Mouse (Mus musculus): ENCODE data around the gene Chic2. TPM values are rescaled to one million over a fixed set of nuclear protein-coding genes. Genes with fewer than 3 reads are reported as not detected.

Chic2 gene
- polyA plus RNA-seq, 1 experiment, result 25.2 TPM

GRCm38 (mm10) chr5:74969341-74969740 is 75.2 kb downstream of the Chic2 start:
- no peaks in the 10 kb centered on the region for H3K79me2 ChIP-seq (ENCODE audit: control insufficient read depth, insufficient read depth)
- no peak overlapping the region for H3K4me2 ChIP-seq (ENCODE audit: low read depth)
- no peak overlapping the region for H3K4me3 ChIP-seq
- no peaks in the 10 kb centered on the region for H3K36me3 ChIP-seq (ENCODE audit: control insufficient read depth, insufficient read depth)
- no peaks in the 10 kb centered on the region for H3K27me3 ChIP-seq (ENCODE audit: control insufficient read depth, insufficient read depth, insufficient read length)
- TF ChIP-seq REST (IDR thresholded peaks at IDR 0.05; ENCODE audit: insufficient read depth, insufficient read length), result no peak
- no peak for TF ChIP-seq E2F4 (IDR thresholded peaks at IDR 0.05; ENCODE audit: insufficient read depth)
- TF ChIP-seq TCF12 (IDR thresholded peaks at IDR 0.05; ENCODE audit: insufficient read depth, poor library complexity, severe bottlenecking), result no peak
- TF ChIP-seq MAX (IDR thresholded peaks at IDR 0.05; ENCODE audit: low read depth), result no peak
- no peak for TF ChIP-seq MYOD1 (IDR thresholded peaks at IDR 0.05; ENCODE audit: control insufficient read depth in 1 of 3, insufficient read length in 2 of 3, low read depth in 2 of 3)
- TF ChIP-seq POLR2AphosphoS2 (IDR thresholded peaks at IDR 0.05; ENCODE audit: insufficient read length, low read depth), result no peak
- no peak for TF ChIP-seq USF1 (IDR thresholded peaks at IDR 0.05; ENCODE audit: low read depth)
- TF ChIP-seq POLR2A (IDR thresholded peaks at IDR 0.05; ENCODE audit: insufficient read length, low read depth), result no peak
- no peak for TF ChIP-seq CEBPB (IDR thresholded peaks at IDR 0.05; ENCODE audit: insufficient read depth, poor library complexity, severe bottlenecking)
- no peak overlapping the region for H3ac ChIP-seq (ENCODE audit: control insufficient read depth, insufficient read length)

DNA sequence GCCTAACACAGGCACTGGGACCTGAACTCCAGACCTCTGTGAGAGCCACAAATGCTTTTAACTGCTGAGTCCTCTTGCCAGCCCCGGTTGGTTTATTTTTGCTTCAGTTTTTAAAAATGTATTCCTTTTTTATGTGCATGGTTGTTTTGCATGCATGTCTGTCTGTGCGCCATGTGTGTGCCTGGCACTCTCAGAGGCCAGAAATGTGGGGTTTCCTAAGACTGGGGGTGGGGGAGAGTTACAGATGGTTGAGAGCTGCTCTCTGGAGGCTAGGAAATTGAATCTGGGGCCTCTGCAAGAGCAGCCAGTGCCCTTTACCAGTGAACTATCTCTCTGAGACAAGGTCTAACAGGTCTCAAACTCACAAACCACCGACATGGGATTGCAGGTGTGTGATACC is 76.7 kb downstream of the Chic2 start:
- H3ac ChIP-seq (ENCODE audit: control insufficient read depth, insufficient read length), result no peak overlapping the region
- H3K79me2 ChIP-seq (ENCODE audit: control insufficient read depth, insufficient read depth), result no peaks in the 10 kb centered on the region
- no peak for TF ChIP-seq TCF3 (IDR thresholded peaks at IDR 0.05; ENCODE audit: insufficient read length, low read depth)
- TF ChIP-seq REST (IDR thresholded peaks at IDR 0.05; ENCODE audit: insufficient read depth, insufficient read length), result no peak
- TF ChIP-seq CEBPB (IDR thresholded peaks at IDR 0.05; ENCODE audit: insufficient read depth, poor library complexity, severe bottlenecking), result no peak
- TF ChIP-seq MYOG (IDR thresholded peaks at IDR 0.05; ENCODE audit: control insufficient read depth in 1 of 3, insufficient read depth in 1 of 3, insufficient read length in 2 of 3, low read depth in 2 of 3), result no peak
- no peak for TF ChIP-seq POLR2A (IDR thresholded peaks at IDR 0.05; ENCODE audit: insufficient read length, low read depth)
- TF ChIP-seq E2F4 (IDR thresholded peaks at IDR 0.05; ENCODE audit: insufficient read depth), result no peak
- no peak for TF ChIP-seq USF1 (IDR thresholded peaks at IDR 0.05; ENCODE audit: low read depth)
- no peak for TF ChIP-seq MYOD1 (IDR thresholded peaks at IDR 0.05; ENCODE audit: control insufficient read depth in 1 of 3, insufficient read length in 2 of 3, low read depth in 2 of 3)
- no peak for TF ChIP-seq POLR2AphosphoS2 (IDR thresholded peaks at IDR 0.05; ENCODE audit: insufficient read length, low read depth)
- TF ChIP-seq TCF12 (IDR thresholded peaks at IDR 0.05; ENCODE audit: insufficient read depth, poor library complexity, severe bottlenecking), result no peak
- TF ChIP-seq SRF (IDR thresholded peaks at IDR 0.05; ENCODE audit: control insufficient read depth, insufficient read length, low read depth), result no peak
- TF ChIP-seq MAX (IDR thresholded peaks at IDR 0.05; ENCODE audit: low read depth), result no peak
- no peak overlapping the region for H3K4me3 ChIP-seq
- H3K4me2 ChIP-seq (ENCODE audit: low read depth), result no peak overlapping the region
- no peaks in the 10 kb centered on the region for H3K36me3 ChIP-seq (ENCODE audit: control insufficient read depth, insufficient read depth)
- no peaks in the 10 kb centered on the region for H3K27me3 ChIP-seq (ENCODE audit: control insufficient read depth, insufficient read depth, insufficient read length)

DNA sequence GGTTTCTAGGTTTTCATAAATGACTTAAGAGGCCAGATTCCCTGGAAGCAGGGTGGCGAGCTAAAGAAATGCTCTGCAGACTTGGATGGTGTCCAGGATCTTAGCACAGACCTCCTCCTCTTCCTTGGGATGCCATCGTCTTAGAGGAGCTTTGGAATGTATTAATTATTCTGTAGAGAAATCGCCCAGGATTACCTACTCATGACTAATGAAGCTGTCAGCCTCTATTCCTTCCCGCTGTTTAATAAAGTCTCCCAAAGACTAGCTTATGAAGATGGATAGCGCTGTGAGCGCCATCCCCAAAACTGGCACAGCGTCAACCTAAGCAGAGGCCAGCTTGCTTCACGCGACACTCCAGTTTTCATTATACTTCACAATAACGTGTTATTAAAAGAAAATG is 77.7 kb downstream of the Chic2 start:
- no peaks in the 10 kb centered on the region for H3K36me3 ChIP-seq (ENCODE audit: control insufficient read depth, insufficient read depth)
- TF ChIP-seq MYOG (IDR thresholded peaks at IDR 0.05; ENCODE audit: control insufficient read depth in 1 of 3, insufficient read depth in 1 of 3, insufficient read length in 2 of 3, low read depth in 2 of 3), result no peak
- no peak for TF ChIP-seq MAX (IDR thresholded peaks at IDR 0.05; ENCODE audit: low read depth)
- no peak for TF ChIP-seq TCF3 (IDR thresholded peaks at IDR 0.05; ENCODE audit: insufficient read length, low read depth)
- TF ChIP-seq POLR2A (IDR thresholded peaks at IDR 0.05; ENCODE audit: insufficient read length, low read depth), result no peak
- TF ChIP-seq E2F4 (IDR thresholded peaks at IDR 0.05; ENCODE audit: insufficient read depth), result no peak
- no peak for TF ChIP-seq REST (IDR thresholded peaks at IDR 0.05; ENCODE audit: insufficient read depth, insufficient read length)
- no peak for TF ChIP-seq SRF (IDR thresholded peaks at IDR 0.05; ENCODE audit: control insufficient read depth, insufficient read length, low read depth)
- TF ChIP-seq CEBPB (IDR thresholded peaks at IDR 0.05; ENCODE audit: insufficient read depth, poor library complexity, severe bottlenecking), result no peak
- TF ChIP-seq TCF12 (IDR thresholded peaks at IDR 0.05; ENCODE audit: insufficient read depth, poor library complexity, severe bottlenecking), result no peak
- TF ChIP-seq POLR2AphosphoS2 (IDR thresholded peaks at IDR 0.05; ENCODE audit: insufficient read length, low read depth), result no peak
- no peak for TF ChIP-seq USF1 (IDR thresholded peaks at IDR 0.05; ENCODE audit: low read depth)
- no peak for TF ChIP-seq MYOD1 (IDR thresholded peaks at IDR 0.05; ENCODE audit: control insufficient read depth in 1 of 3, insufficient read length in 2 of 3, low read depth in 2 of 3)
- H3K4me2 ChIP-seq (ENCODE audit: low read depth), result no peak overlapping the region
- H3K79me2 ChIP-seq (ENCODE audit: control insufficient read depth, insufficient read depth), result no peaks in the 10 kb centered on the region
- H3K27me3 ChIP-seq (ENCODE audit: control insufficient read depth, insufficient read depth, insufficient read length), result no peaks in the 10 kb centered on the region
- no peak overlapping the region for H3K4me3 ChIP-seq
- H3ac ChIP-seq (ENCODE audit: control insufficient read depth, insufficient read length), result no peak overlapping the region

DNA sequence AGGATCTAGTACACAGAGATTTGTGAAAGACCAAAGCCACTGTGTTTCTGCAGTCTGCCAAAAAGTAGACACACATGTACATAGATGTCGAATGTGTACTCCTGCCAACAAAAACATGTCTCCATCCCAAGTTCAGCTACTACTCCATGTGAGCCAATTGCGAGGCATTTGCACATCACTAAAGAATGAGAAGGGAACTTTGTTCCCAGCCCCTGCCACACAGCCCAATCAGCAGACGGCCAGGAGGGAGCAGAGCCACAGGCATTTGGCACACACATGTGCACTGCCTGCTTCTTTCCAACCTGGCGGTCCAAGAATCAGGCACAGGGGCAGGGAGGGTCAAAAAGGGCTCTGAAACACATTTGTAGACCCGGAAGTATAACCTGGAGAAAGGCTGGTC is 81.8 kb downstream of the Chic2 start:
- H3K27me3 ChIP-seq (ENCODE audit: control insufficient read depth, insufficient read depth, insufficient read length), result no peaks in the 10 kb centered on the region
- TF ChIP-seq USF1 (IDR thresholded peaks at IDR 0.05; ENCODE audit: low read depth) (no peak), E2F4 (IDR thresholded peaks at IDR 0.05; ENCODE audit: insufficient read depth) (no peak), TCF12 (IDR thresholded peaks at IDR 0.05; ENCODE audit: insufficient read depth, poor library complexity, severe bottlenecking) (no peak), CEBPB (IDR thresholded peaks at IDR 0.05; ENCODE audit: insufficient read depth, poor library complexity, severe bottlenecking) (no peak), SRF (IDR thresholded peaks at IDR 0.05; ENCODE audit: control insufficient read depth, insufficient read length, low read depth) (no peak)
- H3ac ChIP-seq (ENCODE audit: control insufficient read depth, insufficient read length), result no peak overlapping the region
- H3K36me3 ChIP-seq (ENCODE audit: control insufficient read depth, insufficient read depth), result no peaks in the 10 kb centered on the region
- no peak overlapping the region for H3K4me2 ChIP-seq (ENCODE audit: low read depth)
- H3K4me3 ChIP-seq, result no peak overlapping the region
- H3K79me2 ChIP-seq (ENCODE audit: control insufficient read depth, insufficient read depth), result no peaks in the 10 kb centered on the region

- Histone ChIP-seq H3K79me2 (ENCODE audit: control insufficient read depth, insufficient read depth) (no peaks in the 10 kb centered on the region), H3K27me3 (ENCODE audit: control insufficient read depth, insufficient read depth, insufficient read length) (no peaks in the 10 kb centered on the region), H3K4me2 (ENCODE audit: low read depth) (peak overlapping the region; percentile 37), H3ac (ENCODE audit: control insufficient read depth, insufficient read length) (no peak overlapping the region), H3K36me3 (ENCODE audit: control insufficient read depth, insufficient read depth) (no peaks in the 10 kb centered on the region), H3K4me3 (no peak overlapping the region)
- TF ChIP-seq POLR2AphosphoS2 (IDR thresholded peaks at IDR 0.05; ENCODE audit: insufficient read length, low read depth) (no peak), E2F4 (IDR thresholded peaks at IDR 0.05; ENCODE audit: insufficient read depth) (no peak), TCF3 (IDR thresholded peaks at IDR 0.05; ENCODE audit: insufficient read length, low read depth) (no peak), TCF12 (IDR thresholded peaks at IDR 0.05; ENCODE audit: insufficient read depth, poor library complexity, severe bottlenecking) (no peak), POLR2A (IDR thresholded peaks at IDR 0.05; ENCODE audit: insufficient read length, low read depth) (no peak)
Measured at GRCm38 (mm10) chr5:74960840-74961543, 83.6 kb downstream of the Chic2 start.

Data from myocyte (in vitro differentiated cells).